Mouse (Mus musculus) CH12.LX (cell line): ENCODE results near the gene Oas1d. TPM values are rescaled to one million over a fixed set of nuclear protein-coding genes. Genes with fewer than 3 reads are reported as not detected.
"Not testable (repeated sequence)": the region's sequence is repeated elsewhere in the genome, so short reads cannot be mapped to it uniquely, and the experiment has no call there.

Experiments
- DNase-seq: peaks from one replicate; pipeline ENCODE4 v3.0.0-alpha.2; 2013; ENCODE audit errors: extremely low read depth
- H3K27ac ChIP-seq: 2 replicates; pipeline ENCODE4 v1.5.1; 2012; ENCODE audit warnings: low read depth, mild to moderate bottlenecking, control low read depth, moderate library complexity; ENCODE audit not compliant: insufficient read depth
- H3K27me3 ChIP-seq: replicated peaks from 2 replicates; pipeline ENCODE3; 2012; ENCODE audit warnings: inconsistent platforms
- H3K36me3 ChIP-seq, 2 experiments: replicated peaks in 1 of 2; 2 replicates each; pipeline versions ENCODE3 to v1.6.1; 2012; ENCODE audit warnings: inconsistent platforms in 1 of 2, low read length in 1 of 2, mild to moderate bottlenecking in 1 of 2, mixed read lengths in 1 of 2, moderate library complexity in 1 of 2; ENCODE audit not compliant: control insufficient read depth in 1 of 2, insufficient read depth in 1 of 2
- H3K4me1 ChIP-seq, 2 experiments: 2 replicates each; pipeline ENCODE4 v1.6.1; 2012; ENCODE audit warnings: inconsistent platforms in 1 of 2, moderate library complexity in 1 of 2; ENCODE audit not compliant: insufficient read depth in 2 of 2, control insufficient read depth in 1 of 2
- H3K4me2 ChIP-seq: 2 replicates; pipeline ENCODE4 v1.6.1; 2012; ENCODE audit warnings: low read depth, mild to moderate bottlenecking, control low read depth; ENCODE audit not compliant: poor library complexity, insufficient read depth, severe bottlenecking
- H3K4me3 ChIP-seq, 3 experiments: fragments of 150-350 bp in 1 of 3; sonication (generic) in 1 of 3; replicated peaks in 1 of 3; 2 replicates each; pipeline versions ENCODE3 to v1.5.1; 2011 to 2012; ENCODE audit warnings: low read depth in 2 of 3, low read length in 2 of 3, mild to moderate bottlenecking in 2 of 3, moderate library complexity in 2 of 3, control low read depth in 1 of 3, improper control_type of control experiment in 1 of 3, inconsistent platforms in 1 of 3, mixed read lengths in 1 of 3; ENCODE audit not compliant: poor library complexity in 1 of 3
- H3K79me2 ChIP-seq: replicated peaks from 2 replicates; pipeline ENCODE4 v1.6.1; 2012; ENCODE audit warnings: mild to moderate bottlenecking, moderate library complexity; ENCODE audit not compliant: control insufficient read depth, poor library complexity, insufficient read depth, severe bottlenecking; ENCODE audit errors: extremely low read depth
- H3K9ac ChIP-seq: 2 replicates; pipeline ENCODE4 v1.6.1; 2012; ENCODE audit warnings: low read depth, mild to moderate bottlenecking, control low read depth, moderate library complexity; ENCODE audit not compliant: insufficient read depth
- H3K9me3 ChIP-seq: replicated peaks from 2 replicates; pipeline ENCODE3; 2012; ENCODE audit warnings: low read length, inconsistent platforms, mixed read lengths
- ELF1 ChIP-seq: IDR thresholded peaks from 2 replicates; pipeline ENCODE4 v1.6.1; 2014; ENCODE audit warnings: low read depth, mild to moderate bottlenecking, inconsistent platforms, low read length, improper control_type of control experiment
- IRF4 ChIP-seq: IDR thresholded peaks from 2 replicates; pipeline ENCODE4 v1.6.1; 2014; ENCODE audit warnings: low read depth, mild to moderate bottlenecking, inconsistent platforms, low read length, improper control_type of control experiment
- UBTF ChIP-seq: IDR thresholded peaks from 2 replicates; pipeline ENCODE4 v1.6.1; 2012; ENCODE audit warnings: low read depth, mild to moderate bottlenecking, inconsistent platforms, low read length, improper control_type of control experiment, moderate library complexity
- dilution Hi-C: fragments of 300-500 bp; cut with MboI; formaldehyde crosslinking; loops from 2 replicates; pipeline ENCODE4 v1.14.3; 2020; ENCODE audit warnings: low sequenced_read_pairs; ENCODE audit not compliant: extremely low pct_unique_long_range_greater_than_20kb, extremely low pct_ligation_motif_present
- in situ Hi-C: fragments of 300-500 bp; cut with MboI; formaldehyde crosslinking; loops from 3 replicates; pipeline ENCODE4 v1.14.3; 2019; ENCODE audit warnings: low sequenced_read_pairs, low pct_ligation_motif_present, low pct_unique_long_range_greater_than_20kb, mixed read lengths
- polyA plus RNA-seq: library from polyadenylated mRNA; unstranded; fragments of >175 nt; gene quantifications from 2 replicates; pipeline ENCODE4 v1.2.1, GENCODE M21; 2012; ENCODE audit warnings: low read depth; ENCODE audit not compliant: insufficient read length
- total RNA-seq, 2 experiments: library from RNA; depleted of rRNA; stranded (reverse); fragments of 300-350 nt in 1 of 2; fragments of >200 nt in 1 of 2; gene quantifications; 2 replicates each; pipeline ENCODE4 v1.2.3; 2012 to 2014

Oas1d gene
- total and polyA plus RNA-seq, 3 experiments: not detected

DNA sequence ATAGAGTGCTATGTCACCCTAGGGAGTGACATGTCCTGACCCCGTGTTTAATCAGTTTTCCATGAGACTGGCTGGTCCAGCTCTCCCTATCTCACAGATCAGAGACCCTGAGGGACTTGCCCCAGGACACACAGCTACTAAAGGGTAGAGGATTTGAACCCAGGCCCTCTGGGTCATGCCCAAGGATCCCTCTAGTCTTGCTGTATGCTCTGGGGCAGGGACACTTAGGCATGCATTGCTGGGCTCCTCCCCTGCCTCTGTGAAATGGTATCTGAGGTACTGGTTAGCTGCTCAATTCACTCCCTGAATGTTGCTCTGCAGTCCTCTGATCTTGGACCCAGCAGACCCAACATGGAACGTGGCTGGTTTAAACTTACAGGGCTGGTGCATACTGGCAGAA, 42.9 kb upstream of the Oas1d start:
- no peak for DNase-seq
- in situ Hi-C loops: no loop called here
- no peak for TF ChIP-seq ELF1
- no peak for TF ChIP-seq IRF4
- no peak for TF ChIP-seq UBTF
- no peak overlapping the region for H3K9ac ChIP-seq
- H3K27me3 ChIP-seq: peaks cover 75% of the 10 kb centered on the region
- H3K4me1 ChIP-seq: no peaks in the 10 kb centered on the region
- no peak overlapping the region for H3K4me2 ChIP-seq
- H3K9me3 ChIP-seq: peaks cover 4% of the 10 kb centered on the region
- dilution Hi-C loops: no loop called here
- no peaks in the 10 kb centered on the region for H3K36me3 ChIP-seq
- no peak overlapping the region for H3K4me3 ChIP-seq
- H3K79me2 ChIP-seq: no peaks in the 10 kb centered on the region
- H3K27ac ChIP-seq: no peak overlapping the region

DNA sequence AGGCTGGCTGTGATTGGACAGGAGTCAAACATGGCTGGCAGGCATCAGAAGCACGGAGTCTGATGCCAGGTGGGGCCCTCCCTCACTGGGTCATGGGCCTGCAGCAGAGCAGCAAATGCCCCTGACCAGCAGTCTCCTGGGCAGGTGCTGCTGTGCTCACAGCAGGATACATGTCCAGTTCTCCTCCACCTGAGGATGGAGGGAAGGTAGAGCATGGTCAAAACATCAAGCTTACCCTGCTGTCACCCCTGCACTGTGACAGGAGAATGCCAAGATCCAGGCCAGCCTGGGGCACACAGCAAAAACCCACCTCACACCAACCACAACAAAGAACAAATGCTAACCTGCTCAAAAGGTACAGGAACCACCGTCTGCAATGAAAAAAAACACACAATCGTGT, 37.5 kb upstream of the Oas1d start:
- H3K9ac ChIP-seq, H3K79me2 ChIP-seq, dilution Hi-C loops, H3K4me1 ChIP-seq, H3K27ac ChIP-seq, H3K4me2 ChIP-seq, H3K9me3 ChIP-seq, DNase-seq, in situ Hi-C loops, H3K4me3 ChIP-seq, H3K36me3 ChIP-seq: not testable (repeated sequence)
- H3K27me3 ChIP-seq: peaks cover 45% of the 10 kb centered on the region

DNA sequence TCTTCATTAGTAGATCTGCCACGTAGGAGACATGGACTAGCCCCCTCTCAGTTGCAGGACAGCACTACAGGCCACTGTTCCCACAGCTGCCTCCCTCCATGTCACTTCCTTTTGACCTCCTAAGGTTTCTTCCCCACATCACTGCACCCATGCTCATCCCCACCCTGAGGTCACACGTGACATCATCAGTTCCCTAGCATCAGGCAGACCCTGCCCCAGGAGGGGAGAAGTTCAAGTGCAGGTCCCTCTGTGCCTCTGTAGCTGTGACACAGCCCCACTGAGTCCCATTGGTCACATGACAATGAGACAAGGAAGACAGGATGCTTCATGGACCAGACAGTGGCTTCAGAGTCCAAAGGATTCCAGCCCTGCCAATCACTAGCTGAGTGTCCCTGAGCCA, 36.9 kb upstream of the Oas1d start:
- DNase-seq, in situ Hi-C loops, H3K4me3 ChIP-seq, dilution Hi-C loops, H3K36me3 ChIP-seq, H3K4me2 ChIP-seq, H3K9ac ChIP-seq, H3K27ac ChIP-seq, H3K9me3 ChIP-seq, H3K79me2 ChIP-seq, H3K4me1 ChIP-seq: not testable (repeated sequence)
- peaks cover 45% of the 10 kb centered on the region for H3K27me3 ChIP-seq

DNA sequence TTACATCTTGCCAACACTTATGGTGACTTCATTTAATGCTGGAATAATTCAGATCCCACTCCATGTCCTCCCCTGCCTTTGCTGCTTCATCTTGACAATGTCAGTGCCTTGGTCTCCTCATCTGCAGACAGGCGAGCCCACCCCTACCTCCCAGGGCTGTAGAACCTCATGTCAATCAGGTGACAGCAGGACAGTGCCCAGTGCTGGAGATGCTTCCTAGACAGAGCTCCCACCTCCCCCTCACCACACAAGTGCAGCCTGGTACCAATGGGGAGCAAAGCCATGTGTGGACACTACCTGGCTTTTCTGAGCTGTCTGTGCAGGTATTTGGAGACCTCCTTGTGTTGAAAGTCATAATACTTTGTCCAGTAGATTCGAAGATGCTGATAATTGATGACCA, 35.5 kb upstream of the Oas1d start:
- H3K27ac ChIP-seq, H3K4me3 ChIP-seq, dilution Hi-C loops, H3K36me3 ChIP-seq, H3K4me1 ChIP-seq, DNase-seq, H3K4me2 ChIP-seq, H3K79me2 ChIP-seq, H3K9me3 ChIP-seq, in situ Hi-C loops, H3K9ac ChIP-seq: not testable (repeated sequence)
- peaks cover 34% of the 10 kb centered on the region for H3K27me3 ChIP-seq

DNA sequence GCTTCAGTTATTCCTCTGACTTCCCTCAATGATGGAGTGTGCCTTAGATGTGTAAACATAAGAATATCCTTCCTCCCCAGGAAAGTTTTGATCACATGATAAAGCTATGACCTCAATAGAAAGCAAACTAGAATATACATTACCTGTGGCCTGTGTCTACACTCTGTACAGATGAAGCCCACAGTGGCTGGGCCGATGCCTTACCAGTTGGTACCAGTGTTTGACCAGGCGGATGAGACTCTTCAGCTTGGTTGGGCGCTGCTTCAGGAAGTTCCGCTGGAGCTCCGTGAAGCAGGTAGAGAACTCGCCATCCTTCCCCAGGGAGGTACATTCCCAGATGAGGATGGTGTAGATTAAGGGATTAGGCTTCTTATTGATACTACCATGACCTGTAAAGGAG, 32.7 kb upstream of the Oas1d start:
- DNase-seq, dilution Hi-C loops: not testable (repeated sequence)

DNA sequence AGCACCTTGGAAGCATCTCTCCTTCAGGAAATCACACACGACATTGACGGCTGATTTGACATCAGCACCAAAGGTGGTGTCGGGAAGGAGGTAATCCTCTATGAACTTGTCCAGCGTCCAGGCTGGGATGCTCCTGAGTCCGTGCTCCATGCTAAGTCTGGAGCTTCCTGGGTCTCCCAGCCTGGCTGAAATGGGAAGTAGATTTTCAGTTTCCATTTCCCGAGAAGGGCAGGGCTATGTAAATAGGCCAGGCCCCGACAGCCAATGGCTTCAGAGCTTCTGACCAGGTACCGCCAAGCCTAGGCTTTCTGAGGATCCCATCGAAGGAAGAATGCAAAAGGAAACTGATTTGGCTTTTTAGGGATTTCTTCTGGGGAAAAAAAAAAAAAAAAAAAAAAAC, 26.9 kb upstream of the Oas1d start, which contains the start of gene Oas1g:
TSS of gene Oas1g (minus strand) at position 201 of the 400 bp plus-strand sequence.
- H3K27me3 ChIP-seq, H3K4me1 ChIP-seq, dilution Hi-C loops, H3K4me3 ChIP-seq, in situ Hi-C loops, H3K9me3 ChIP-seq, H3K36me3 ChIP-seq, H3K4me2 ChIP-seq, H3K27ac ChIP-seq, H3K79me2 ChIP-seq, H3K9ac ChIP-seq, DNase-seq: not testable (repeated sequence)

More for the DNA sequence above, 32.7 kb upstream of the Oas1d start:
- H3K36me3 ChIP-seq, in situ Hi-C loops, H3K9me3 ChIP-seq, H3K4me1 ChIP-seq, H3K27ac ChIP-seq, H3K9ac ChIP-seq, H3K4me3 ChIP-seq, H3K79me2 ChIP-seq, H3K4me2 ChIP-seq: not testable (repeated sequence)
- H3K27me3 ChIP-seq: peaks cover 25% of the 10 kb centered on the region
